Mouse (Mus musculus): ENCODE results near the gene Olfr459.

DNA sequence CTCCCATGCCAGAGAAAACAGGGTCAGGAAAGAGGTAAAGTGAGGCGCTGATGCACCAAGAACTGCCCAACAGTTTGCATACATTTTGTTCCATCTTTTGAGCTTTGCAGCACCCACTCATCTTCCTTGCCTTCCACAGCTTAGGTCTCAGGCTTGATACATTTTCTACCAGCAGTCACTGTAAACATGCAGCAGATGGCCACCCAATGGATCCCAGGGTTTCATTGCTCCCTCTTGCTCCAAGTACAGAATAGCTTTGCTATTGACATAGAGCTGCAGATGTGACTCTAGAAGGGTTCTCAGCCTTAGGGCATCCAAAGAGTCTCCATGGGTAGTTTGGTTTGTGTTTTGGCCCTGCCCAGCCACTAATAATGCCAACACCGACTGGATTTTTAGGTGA is 11.7 kb upstream of the Olfr459 start:
- TF ChIP-seq CTCF (IDR thresholded peaks at IDR 0.05; ENCODE audit: low read depth) (no peak), EP300 (IDR thresholded peaks at IDR 0.05; ENCODE audit: low read depth) (no peak)
